Mouse (Mus musculus) heart, embryonic 14.5 days (tissue): Measurements from ENCODE around the gene H2afx. TPM values are rescaled to one million over a fixed set of nuclear protein-coding genes. Genes with fewer than 3 reads are reported as not detected.
A peak's percentile ranks its signal among the peaks of the same experiment; 100 is the strongest.
"Not testable (repeated sequence)": the region's sequence is repeated elsewhere in the genome, so short reads cannot be mapped to it uniquely, and the experiment has no call there.

Source experiments
- ATAC-seq: fragments of 200-750 bp; cut with Nextera tagmentation; 2 replicates; pipeline ENCODE4 v1.8.0; 2017; ENCODE audit warnings: low read depth, moderate TSS enrichment; ENCODE audit not compliant: insufficient number of reproducible peaks, insufficient read depth, low FRiP score
- H3K27ac ChIP-seq, 2 experiments: fragments of 200-500 bp in 1 of 2; fragments of 300-500 bp in 1 of 2; sonication (generic) in 1 of 2; replicated peaks in 1 of 2; 2 replicates each; pipeline ENCODE4 v1.5.1; 2012 to 2014; ENCODE audit warnings: low read depth in 2 of 2, low read length in 2 of 2, control low read depth in 1 of 2, mild to moderate bottlenecking in 1 of 2, mixed read lengths in 1 of 2; ENCODE audit not compliant: control insufficient read depth in 1 of 2, insufficient read depth in 1 of 2
- H3K27me3 ChIP-seq: fragments of 300-500 bp; sonication (generic); 2 replicates; pipeline ENCODE4 v1.6.1; 2014; ENCODE audit warnings: mild to moderate bottlenecking, low read length, control low read depth; ENCODE audit not compliant: control insufficient read depth, insufficient read depth
- H3K36me3 ChIP-seq: fragments of 300-500 bp; sonication (generic); 2 replicates; pipeline ENCODE4 v1.6.1; 2014; ENCODE audit warnings: mild to moderate bottlenecking, control low read depth, low read length, mixed read lengths; ENCODE audit not compliant: control insufficient read depth, insufficient read depth
- H3K4me1 ChIP-seq, 2 experiments: fragments of 200-500 bp in 1 of 2; fragments of 300-500 bp in 1 of 2; sonication (generic) in 1 of 2; 2 replicates each; pipeline ENCODE4 v1.6.1; 2012 to 2014; ENCODE audit warnings: low read length in 2 of 2, control low read depth in 1 of 2, mixed read lengths in 1 of 2; ENCODE audit not compliant: control insufficient read depth in 2 of 2, insufficient read depth in 2 of 2
- H3K4me2 ChIP-seq: fragments of 300-500 bp; sonication (generic); 2 replicates; pipeline ENCODE4 v1.6.1; 2014; ENCODE audit warnings: mild to moderate bottlenecking, low read length
- H3K4me3 ChIP-seq, 2 experiments: fragments of 200-500 bp in 1 of 2; fragments of 300-500 bp in 1 of 2; sonication (generic) in 1 of 2; 2 replicates each; pipeline ENCODE4 v1.5.1; 2012 to 2014; ENCODE audit warnings: low read length in 2 of 2, mild to moderate bottlenecking in 2 of 2, control low read depth in 1 of 2, low read depth in 1 of 2, moderate library complexity in 1 of 2; ENCODE audit not compliant: control insufficient read depth in 1 of 2, insufficient read depth in 1 of 2
- H3K9ac ChIP-seq: fragments of 300-500 bp; sonication (generic); 2 replicates; pipeline ENCODE4 v1.6.1; 2014; ENCODE audit warnings: mild to moderate bottlenecking, low read length
- H3K9me3 ChIP-seq: fragments of 300-500 bp; sonication (generic); 2 replicates; pipeline ENCODE4 v1.6.1; 2016; ENCODE audit warnings: low read length, control low read depth; ENCODE audit not compliant: control insufficient read depth
- WGBS: fragments of 180-500 bp; shearing (Covaris S2); extraction: QIAGEN DNeasy Blood & Tissue Kit; methylation state at CpG from one replicate; pipeline ENCODE4 v1.1.7; 2014; 5-methylcytosine and 5-hydroxymethylcytosine counted together
- polyA plus RNA-seq: library from polyadenylated mRNA; unstranded; fragments of >200 nt; fragmentation: Nextera tagmentation; extraction: Ambion mirVana; gene quantifications from 2 replicates; pipeline ENCODE4 v1.2.1, GENCODE M21; 2014

The H2afx gene
- polyA plus RNA-seq, 1 experiment from 2014 or later = 167 TPM

GRCm38 (mm10) chr9:44335331-44336092 lies 1.0 kb downstream of the H2afx start:
- peak overlapping the region; percentile 94 to 96 for H3K27ac ChIP-seq
- peak overlapping the region; percentile 68 for H3K4me2 ChIP-seq
- no peaks in the 10 kb centered on the region for H3K27me3 ChIP-seq
- peak overlapping the region; percentile 99 for H3K9ac ChIP-seq
- no peak; the same call in 1 of the 2 replicates for ATAC-seq
- H3K36me3 ChIP-seq = peaks cover 73% of the 10 kb centered on the region
- under 1% methylated on average over 43 of the region's 50 CpGs for WGBS
- H3K9me3 ChIP-seq = no peaks in the 10 kb centered on the region
- peak overlapping the region; percentile 82 to 87 for H3K4me3 ChIP-seq
- H3K4me1 ChIP-seq = peaks cover 4 to 20% of the 10 kb centered on the region in 2 experiments; a peak in 3 of 4 replicates

GRCm38 (mm10) chr9:44336093-44336406 lies 1.6 kb downstream of the H2afx start:
- peak overlapping the region; percentile 82 to 87 for H3K4me3 ChIP-seq
- H3K9ac ChIP-seq = peak overlapping the region; percentile 99
- no peaks in the 10 kb centered on the region for H3K27me3 ChIP-seq
- ATAC-seq = no peak
- peaks cover 71% of the 10 kb centered on the region for H3K36me3 ChIP-seq
- no peaks in the 10 kb centered on the region for H3K9me3 ChIP-seq
- H3K4me2 ChIP-seq = peak overlapping the region; percentile 68
- WGBS = 4% methylated on average over 5 of the region's 5 CpGs
- H3K4me1 ChIP-seq = peaks cover 4 to 20% of the 10 kb centered on the region in 2 experiments; a peak in 3 of 4 replicates
- peak overlapping the region; percentile 94 to 96; a peak in 3 of 4 replicates for H3K27ac ChIP-seq

- H3K36me3 ChIP-seq = peaks cover 71% of the 10 kb centered on the region
These were observed 2.0 kb downstream of the H2afx start for GRCm38 (mm10) chr9:44336513-44336912.

GRCm38 (mm10) chr9:44336964-44337363 lies 2.5 kb downstream of the H2afx start:
- H3K4me1 ChIP-seq = peaks cover 4 to 21% of the 10 kb centered on the region in 2 experiments; a peak in 3 of 4 replicates
- H3K36me3 ChIP-seq = peaks cover 71% of the 10 kb centered on the region
- WGBS = 55% methylated on average over 3 of the region's 3 CpGs
- peak overlapping the region; percentile 29 to 87; a peak in 3 of 4 replicates for H3K4me3 ChIP-seq
- no peaks in the 10 kb centered on the region for H3K27me3 ChIP-seq
- H3K27ac ChIP-seq = no peak overlapping the region; a peak in 1 of 4 replicates
- H3K4me2 ChIP-seq = peak overlapping the region; percentile 68
- no peaks in the 10 kb centered on the region for H3K9me3 ChIP-seq
- peak overlapping the region; percentile 99 for H3K9ac ChIP-seq
- no peak for ATAC-seq

More at GRCm38 (mm10) chr9:44336513-44336912, 2.0 kb downstream of the H2afx start:
- peak overlapping the region; percentile 99 for H3K9ac ChIP-seq
- peak overlapping the region; percentile 29 to 87 for H3K4me3 ChIP-seq
- ATAC-seq, H3K9me3 ChIP-seq, H3K27me3 ChIP-seq, H3K27ac ChIP-seq: not testable (repeated sequence)
- peaks cover 4 to 20% of the 10 kb centered on the region in 2 experiments; a peak in 3 of 4 replicates for H3K4me1 ChIP-seq
- peak overlapping the region; percentile 68 for H3K4me2 ChIP-seq
- WGBS = 29% methylated on average over 4 of the region's 4 CpGs

GRCm38 (mm10) chr9:44337436-44338169 lies 3.1 kb downstream of the H2afx start:
- H3K4me3 ChIP-seq = peak overlapping the region in 1 of 2 experiments; percentile 87; a peak in 2 of 4 replicates
- peaks cover 8 to 27% of the 10 kb centered on the region in 2 experiments for H3K4me1 ChIP-seq
- peaks cover 64% of the 10 kb centered on the region for H3K36me3 ChIP-seq
- WGBS = 61% methylated on average over 9 of the region's 9 CpGs
- peak overlapping the region; percentile 99 for H3K9ac ChIP-seq
- H3K27ac ChIP-seq = peak overlapping the region in 1 of 2 experiments; percentile 21; a peak in 1 of 4 replicates
- H3K4me2 ChIP-seq = peak overlapping the region; percentile 68
- H3K9me3 ChIP-seq = no peaks in the 10 kb centered on the region
- no peak for ATAC-seq
- no peaks in the 10 kb centered on the region for H3K27me3 ChIP-seq

- Histone ChIP-seq H3K4me1 (peaks cover 11 to 35% of the 10 kb centered on the region in 2 experiments), H3K9ac (no peak overlapping the region), H3K4me3 (no peak overlapping the region), H3K27me3 (no peaks in the 10 kb centered on the region), H3K27ac (no peak overlapping the region), H3K4me2 (no peak overlapping the region), H3K9me3 (no peaks in the 10 kb centered on the region), H3K36me3 (peaks cover 55% of the 10 kb centered on the region)
- ATAC-seq = no peak
- 86% methylated on average over 5 of the region's 5 CpGs for WGBS
These were observed 4.1 kb downstream of the H2afx start for GRCm38 (mm10) chr9:44338574-44338973.

- H3K9ac ChIP-seq = peak overlapping the region; percentile 55
- ATAC-seq = no peak
- peaks cover 10 to 32% of the 10 kb centered on the region in 2 experiments for H3K4me1 ChIP-seq
- WGBS = 82% methylated on average over 5 of the region's 5 CpGs
- H3K27me3 ChIP-seq = no peaks in the 10 kb centered on the region
- H3K4me2 ChIP-seq = no peak overlapping the region
- H3K4me3 ChIP-seq = peak overlapping the region in 1 of 2 experiments; percentile 3; a peak in 1 of 4 replicates
- H3K27ac ChIP-seq = no peak overlapping the region
- H3K9me3 ChIP-seq = no peaks in the 10 kb centered on the region
- H3K36me3 ChIP-seq = peaks cover 56% of the 10 kb centered on the region
These were observed 7.0 kb downstream of the H2afx start for GRCm38 (mm10) chr9:44341487-44341886.
